Mouse (Mus musculus) skeletal muscle tissue, adult 2 months (tissue): ENCODE measurements around the gene Anapc15.

Source experiments
- DNase-seq: peaks from one replicate; pipeline ENCODE4 v3.0.0-alpha.2; 2012; ENCODE audit warnings: low read depth, low spot score

Anapc15 gene

DNA sequence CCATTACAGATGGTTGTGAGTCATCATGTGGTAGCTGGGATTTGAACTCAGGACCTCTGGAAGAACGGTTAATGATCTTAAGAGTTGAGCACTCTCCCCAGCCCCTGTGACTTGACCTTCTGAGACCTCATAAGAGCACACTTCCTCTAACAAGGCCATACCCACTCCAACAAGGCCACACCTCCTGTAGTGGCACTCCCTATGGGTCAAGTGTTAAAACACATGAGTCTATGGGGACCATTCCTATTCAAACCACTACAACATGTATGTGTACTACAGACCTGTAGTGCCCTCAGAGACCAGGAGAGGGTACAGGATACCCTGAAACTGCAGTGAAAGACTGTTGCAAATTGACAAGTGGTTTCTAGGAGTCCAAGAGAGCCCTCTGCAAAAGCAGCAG, 15.6 kb upstream of the Anapc15 start:
- no peak for DNase-seq

DNA sequence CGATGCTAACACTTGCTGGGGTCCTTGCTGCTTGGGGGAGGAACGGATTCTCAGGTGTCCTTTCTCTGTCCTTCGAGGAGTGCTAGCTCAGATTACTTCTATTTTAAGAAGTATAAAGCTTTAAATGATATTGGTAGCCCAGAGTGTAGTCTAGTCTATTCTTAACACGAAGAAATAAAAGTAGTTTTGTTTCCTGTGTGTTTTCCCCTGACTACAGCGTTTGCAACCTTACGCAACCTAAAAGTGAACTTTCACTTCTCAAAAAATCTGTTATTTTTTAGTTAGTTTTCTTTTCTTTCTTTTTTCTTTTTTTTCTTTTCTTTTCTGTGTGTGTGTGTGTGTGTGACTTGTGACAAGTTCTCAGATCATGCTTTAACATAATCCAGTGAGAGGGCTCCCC, 11.8 kb upstream of the Anapc15 start:
- DNase-seq: no peak

DNA sequence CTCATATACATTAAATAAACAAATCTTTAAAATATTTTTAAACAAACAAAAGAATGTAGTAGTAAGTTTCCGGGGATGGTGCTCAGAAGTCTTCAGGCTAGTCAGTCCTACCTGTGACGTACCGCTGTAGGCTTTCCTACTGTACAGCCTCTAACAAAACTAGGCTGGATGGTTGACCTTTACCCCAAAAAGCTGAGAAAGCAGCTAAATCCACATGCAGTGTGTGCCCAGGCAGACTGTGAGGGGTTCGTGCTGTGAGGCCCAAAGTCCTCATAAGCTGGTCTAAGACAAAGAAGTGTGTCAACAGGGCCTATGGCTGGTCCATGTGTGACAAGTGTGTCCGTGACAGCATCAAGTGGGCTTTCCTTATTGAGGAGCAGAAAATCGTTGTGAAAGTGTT, 10.7 kb upstream of the Anapc15 start:
- no peak for DNase-seq

DNA sequence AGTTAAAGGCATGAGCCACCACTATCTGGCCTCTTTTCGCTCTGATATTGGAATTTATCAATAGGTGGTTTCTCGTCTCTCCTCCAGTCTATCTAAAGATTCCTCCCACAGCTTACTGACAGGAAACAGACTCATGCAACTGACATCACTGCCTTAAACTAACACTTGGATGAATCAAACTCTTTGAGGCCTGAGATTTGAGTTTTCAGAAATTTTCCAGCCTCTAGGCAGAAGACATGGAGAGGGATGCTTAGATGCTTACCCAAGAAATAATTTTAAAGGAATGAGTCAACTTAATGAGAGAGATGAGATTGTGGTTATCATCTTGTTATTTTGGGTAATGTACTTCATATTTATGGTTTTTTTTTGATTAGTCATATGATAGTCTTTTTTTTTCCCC, 9.7 kb upstream of the Anapc15 start:
- DNase-seq: no peak

DNA sequence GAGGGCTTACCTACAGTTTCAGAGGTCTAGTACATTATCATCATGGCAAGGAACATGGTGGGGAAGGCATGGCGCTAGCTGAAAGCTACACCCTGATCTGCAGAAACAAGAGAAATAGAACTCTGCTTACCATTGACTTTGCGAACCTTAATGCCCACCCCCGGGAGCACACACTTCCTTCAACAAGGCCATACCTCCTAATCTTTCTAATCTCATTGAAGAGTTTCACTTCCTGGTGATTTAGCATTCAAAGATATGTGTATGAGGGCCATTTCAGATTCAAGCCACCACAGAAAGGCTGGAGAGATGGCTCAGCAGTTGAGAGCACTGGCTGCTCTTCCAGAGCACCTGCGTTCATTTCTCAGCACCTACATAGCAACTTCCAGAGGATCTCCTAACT, 6.4 kb upstream of the Anapc15 start, which contains the start of gene Folr2:
Folr2 (minus strand) TSS at position 101 of the 400 bp plus-strand sequence.
- DNase-seq: no peak

DNA sequence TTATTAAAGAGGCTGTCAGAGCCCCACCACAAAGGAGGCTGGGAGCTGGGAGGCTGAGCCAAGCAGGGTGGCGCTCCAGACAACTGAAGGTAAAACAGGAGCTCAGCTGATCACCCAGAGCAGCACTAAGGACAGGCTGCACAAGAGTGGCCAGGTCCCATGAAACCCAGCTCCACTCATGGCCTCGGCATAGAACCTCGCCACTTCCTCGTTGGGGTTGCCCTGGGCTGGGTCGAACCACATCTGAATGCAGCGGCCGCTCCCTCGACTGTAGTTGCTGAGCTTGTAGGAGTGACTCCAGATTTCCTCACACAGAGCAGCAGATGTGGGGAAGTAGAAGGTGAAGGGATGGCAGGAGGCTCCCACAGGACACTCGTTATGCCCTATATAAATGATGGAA, 5.2 kb upstream of the Anapc15 start:
- no peak for DNase-seq

DNA sequence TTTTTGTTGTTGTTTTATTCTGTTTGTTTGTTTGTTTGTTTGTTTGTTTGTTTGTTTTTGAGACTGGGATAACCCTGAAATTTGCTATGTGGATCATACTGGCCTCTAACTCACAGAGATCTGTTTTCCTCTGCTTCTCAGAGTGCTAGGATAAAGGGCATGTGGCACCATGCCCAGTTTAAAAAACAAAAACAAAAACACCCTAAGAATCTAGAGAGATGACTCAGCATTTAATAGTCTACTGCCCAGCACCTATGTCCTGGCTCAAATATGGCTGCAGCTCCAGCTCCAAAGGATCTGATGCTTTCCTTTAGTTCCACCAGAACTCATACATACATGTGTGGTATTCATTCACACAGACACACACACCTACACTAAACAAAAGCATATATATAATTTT, 2.5 kb upstream of the Anapc15 start:
- DNase-seq: no peak

DNA sequence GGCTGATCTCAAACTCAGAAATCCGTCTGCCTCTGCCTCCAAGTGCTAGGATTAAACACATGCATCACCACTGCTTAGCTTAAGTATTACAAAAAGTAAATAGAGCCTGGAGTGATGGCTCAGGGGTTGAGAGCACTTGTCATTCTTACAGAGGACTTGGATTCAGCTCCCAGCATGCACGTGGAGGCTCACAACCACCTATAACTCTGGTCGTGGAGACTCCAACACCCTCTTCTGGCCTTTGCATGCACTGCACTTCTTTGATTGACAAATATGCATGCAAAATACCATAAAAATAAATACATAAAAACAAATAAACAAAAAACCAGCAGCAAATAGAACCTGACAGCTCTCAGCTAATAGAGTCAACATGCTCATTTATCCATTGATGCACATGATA, 1.2 kb upstream of the Anapc15 start:
- DNase-seq: no peak

DNA sequence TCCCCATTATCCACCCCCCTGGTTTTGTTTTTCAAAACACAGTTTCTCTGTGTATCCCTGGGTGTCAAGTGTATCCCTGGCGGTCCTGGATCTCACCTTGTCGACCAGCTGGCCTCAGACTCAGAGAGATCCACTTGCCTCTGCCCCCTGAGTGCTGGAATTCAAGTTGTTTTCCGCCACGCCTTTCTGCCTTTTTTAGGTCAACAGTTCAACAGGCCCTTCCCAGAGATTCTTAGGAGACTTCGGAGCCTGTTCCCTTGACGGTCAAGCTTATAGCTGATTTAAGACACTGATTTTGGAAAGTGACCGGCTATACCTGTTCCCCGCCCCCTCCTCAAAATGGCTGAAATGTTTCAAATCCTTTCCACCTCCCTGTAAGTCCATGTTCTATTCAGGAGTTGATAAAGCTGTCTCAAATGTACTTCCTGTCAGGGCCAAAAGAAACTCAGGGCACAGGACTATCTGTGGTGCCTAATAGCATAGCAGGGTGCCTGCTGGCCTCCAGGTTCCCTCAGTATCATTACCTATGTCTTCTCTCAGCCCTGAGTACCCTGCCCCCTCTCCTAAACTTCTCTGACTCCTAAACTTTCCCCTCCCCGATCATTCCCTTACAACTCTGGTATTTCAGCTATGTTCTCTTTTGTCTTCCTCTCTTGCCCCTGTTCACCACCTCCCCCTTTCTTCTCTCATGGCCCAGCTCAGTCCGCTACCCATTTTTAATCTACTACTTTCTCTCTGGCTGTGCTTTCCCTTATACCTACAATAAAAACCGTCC, 3.2 kb downstream of the Anapc15 start:
- DNase-seq: no peak

DNA sequence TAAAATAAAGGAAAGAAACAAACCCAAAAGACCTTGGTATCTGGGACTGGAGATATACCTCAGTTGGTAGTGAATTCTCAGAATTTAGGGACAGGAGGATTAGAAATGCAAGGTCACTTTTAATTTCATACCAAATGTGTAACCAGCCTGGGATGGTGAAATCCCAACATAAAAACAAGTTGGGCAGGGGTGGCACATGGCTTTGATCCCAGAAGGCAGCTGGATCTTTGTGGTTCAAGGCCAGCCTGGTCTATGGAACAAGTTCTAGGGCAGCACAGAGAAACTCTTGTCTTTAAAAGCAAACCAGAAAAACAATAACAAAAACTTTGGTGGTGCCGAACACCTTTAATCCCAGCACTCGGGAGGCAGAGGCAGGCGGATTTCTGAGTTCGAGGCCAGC, 4.0 kb downstream of the Anapc15 start:
- no peak for DNase-seq

DNA sequence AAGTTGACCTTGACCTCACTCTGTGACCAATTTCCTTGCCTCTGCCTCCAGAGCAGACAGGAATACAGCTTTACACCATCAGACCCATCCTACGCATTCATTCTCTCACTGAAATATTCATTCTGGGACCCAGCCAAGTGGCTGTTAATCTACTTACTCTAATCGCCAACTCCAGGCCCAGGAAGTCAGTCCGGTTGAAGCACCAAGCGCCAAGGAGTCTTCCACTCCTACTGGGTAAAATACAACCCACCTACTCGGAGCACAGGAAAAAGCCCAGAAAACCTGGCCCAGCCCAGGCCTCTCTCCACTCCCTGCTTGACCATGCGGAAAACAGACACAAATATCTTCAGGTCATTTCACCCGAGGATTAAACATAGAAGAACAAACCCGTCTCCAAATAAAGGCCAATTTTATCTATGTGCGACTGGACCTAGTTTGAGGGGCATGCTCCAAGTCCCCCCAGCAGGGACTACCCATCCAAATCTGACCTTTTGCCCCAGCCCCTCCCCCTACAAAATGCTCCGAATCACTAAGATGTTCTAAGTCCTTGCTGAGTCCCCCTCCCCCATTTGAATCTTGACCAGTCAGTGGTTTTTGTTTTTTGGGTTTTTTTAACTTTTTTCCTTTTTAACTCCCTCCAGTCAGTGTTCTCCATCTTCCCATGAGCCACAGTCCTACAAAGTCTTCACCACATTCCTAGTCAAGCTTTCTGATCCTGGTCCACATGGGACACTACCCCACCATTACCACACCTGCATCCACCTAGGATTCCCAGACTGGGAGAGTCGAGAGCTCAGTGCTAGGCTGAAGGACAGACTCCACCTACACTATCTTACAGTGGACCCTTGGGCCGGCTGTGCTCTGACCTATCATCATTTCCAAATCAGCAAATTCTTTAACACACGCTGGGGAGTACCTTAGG, 5.0 kb downstream of the Anapc15 start:
- no peak for DNase-seq

DNA sequence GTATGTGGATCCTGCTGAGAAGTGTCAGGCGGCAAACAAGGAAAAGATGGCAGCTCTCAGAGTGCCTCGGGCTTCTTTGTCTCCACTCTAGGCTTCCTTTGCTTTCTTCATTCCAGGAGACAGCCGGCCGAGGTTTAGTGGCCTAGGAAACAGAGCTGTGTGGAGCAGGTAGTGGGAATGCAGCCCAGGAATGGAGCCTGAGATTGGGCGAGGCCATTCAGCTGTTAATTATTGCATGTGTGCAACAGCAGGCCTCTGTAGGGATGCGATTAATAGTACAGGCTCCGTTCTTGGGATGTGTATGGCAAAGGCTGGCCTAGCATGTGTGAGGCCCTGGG, 5.6 kb downstream of the Anapc15 start:
- no peak for DNase-seq

DNA sequence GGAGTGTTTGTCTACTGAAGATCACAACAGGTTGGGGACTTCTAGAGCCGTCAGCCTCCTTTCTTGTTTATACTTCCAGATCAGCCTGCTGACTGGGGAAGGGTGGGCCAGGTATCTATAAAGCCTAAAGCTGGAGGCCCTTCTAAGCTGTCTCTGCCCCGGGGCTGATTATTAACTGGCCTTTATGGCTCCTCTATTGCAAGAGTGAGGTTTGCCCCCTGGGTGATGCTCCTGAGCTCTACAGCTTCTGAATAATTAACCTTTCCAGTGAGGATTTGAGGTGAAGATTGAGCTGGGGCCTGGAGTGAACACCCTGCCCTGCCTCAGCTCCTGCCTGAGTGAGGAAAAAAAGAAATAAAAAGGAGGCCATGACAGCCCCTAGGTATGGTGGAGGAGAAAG, 7.1 kb downstream of the Anapc15 start, which contains the start of gene Folr1:
Folr1 (minus strand) TSS at position 160 of the 400 bp plus-strand sequence.
- no peak for DNase-seq

DNA sequence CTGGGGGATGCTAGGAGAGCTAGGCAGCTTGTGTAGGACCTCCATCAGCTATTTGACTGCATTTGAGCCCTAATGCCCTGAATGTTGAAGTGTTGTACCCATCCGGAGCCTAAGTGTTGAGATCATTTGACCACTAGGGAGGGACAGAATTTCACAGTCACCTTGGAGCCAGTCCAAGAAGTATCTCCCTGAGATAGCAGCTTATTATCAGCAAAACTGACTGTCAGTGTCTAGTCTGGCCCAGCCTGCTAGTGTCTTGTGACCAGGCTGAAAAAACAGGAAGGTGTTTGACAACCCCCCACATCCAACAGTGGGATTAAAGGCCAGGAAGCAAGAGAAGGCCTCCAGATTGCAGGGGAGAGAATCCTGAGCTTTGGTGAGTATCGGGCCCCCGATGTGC, 7.8 kb downstream of the Anapc15 start:
- DNase-seq: no peak

DNA sequence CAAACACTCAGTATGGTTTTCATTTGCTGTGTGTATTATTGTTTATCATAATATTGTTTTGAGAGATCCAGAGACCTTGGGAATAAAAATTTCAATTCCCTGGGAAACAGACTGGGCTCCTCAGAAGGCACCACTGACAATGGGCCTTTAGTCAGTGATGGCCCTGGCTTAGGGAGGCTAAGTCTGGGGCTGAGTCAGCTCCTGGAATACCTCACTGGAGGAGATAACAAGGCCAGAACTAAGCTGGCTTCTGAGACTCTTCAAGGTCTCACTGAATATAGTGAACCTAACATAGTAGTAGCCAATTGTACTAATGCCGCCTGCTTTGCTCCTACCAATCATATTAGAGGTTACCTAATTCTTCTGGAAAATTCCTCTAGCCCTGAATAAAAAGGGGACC, 12.5 kb downstream of the Anapc15 start:
- DNase-seq: no peak

DNA sequence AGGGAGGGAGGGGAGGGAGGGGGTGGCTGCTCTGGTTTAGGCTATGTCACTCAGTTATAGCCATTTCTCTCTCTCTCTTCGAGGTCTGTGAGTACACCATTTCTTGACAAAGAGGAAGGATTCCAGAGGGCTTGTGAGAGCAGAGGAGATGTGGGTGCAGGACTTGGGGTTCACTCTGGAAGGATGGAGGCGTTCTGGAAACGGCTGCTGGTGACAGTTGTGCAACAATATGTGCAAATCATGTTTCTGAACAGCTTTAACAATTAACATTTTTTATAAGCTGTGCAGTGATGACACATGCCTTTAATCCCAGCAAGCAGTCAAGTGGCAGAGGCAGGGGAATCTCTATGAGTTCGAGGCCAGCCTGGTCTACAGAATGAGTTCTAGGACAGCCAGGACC, 17.3 kb downstream of the Anapc15 start:
- DNase-seq: no peak

DNA sequence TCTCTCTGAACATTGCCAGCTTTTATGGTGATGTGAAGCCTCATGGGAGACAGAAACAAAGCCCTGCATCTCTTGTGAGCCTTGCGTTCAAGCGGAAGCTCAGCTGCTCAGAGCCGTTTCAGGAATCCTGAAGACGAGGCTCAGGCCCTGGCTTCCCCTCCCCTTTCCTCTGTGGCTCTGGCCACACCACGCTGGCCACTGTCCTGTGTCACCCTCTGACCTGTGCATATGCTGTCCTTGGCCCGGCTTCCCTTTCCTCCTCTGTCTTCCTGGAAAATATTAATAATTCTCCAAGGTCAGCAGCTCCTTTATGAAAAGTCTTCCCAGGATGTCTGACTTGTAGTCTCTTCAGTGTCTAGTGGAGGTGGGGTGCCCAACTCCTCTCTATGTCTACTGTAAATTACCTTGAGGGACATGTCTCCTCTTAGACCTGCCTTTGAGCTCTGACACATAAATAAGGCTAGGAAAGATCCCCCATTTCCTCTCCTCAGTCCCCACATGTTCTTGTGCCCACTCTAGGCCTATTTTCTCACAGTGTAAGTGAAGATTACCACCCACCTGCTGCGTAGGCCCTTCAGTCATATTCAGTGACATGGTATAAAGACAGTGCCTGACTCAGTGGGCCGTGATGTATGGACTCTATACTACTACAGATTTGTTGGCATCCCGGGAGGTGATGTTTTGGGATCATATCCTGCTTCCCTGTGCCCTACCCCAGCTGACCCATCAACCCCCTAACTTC, 19.1 kb downstream of the Anapc15 start:
- no peak for DNase-seq

DNA sequence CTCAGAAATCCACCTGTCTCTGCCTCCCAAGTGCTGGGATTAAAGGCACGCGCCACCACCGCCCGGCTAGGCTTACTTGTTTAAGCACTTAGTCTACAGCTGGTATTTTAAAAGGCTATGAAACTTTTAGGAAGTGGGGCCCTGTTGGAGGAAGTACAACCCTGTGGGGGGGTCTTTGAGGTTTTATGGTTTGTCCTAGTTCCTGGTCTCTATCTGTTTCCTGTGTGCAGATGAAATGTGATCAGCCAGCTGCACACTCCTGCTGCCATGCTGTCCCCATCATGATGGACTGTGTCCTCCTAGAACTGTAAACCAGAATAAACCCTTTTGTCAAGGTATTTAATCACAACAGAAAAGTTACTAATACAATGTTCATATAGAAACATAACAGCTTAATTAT, 20.6 kb downstream of the Anapc15 start:
- no peak for DNase-seq

DNA sequence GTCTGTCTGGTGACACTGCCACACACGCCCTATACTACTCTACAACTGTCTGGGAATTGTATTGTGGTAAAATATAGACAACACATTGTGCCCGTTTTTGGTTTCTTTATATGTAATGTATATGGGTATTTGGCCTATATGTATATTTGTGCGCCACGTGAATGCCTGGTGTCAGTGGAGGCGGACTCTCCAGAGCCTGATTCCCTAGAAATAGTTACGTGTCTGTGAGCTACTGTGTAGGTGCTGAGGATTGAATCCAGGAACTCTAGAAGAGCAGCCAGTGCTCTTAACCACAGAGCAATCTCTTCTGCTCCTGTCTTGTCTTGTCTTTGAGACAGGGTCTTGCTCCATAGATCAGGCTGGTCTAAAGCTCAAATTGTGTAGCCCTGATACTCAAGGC, 22.8 kb downstream of the Anapc15 start:
- no peak for DNase-seq

DNA sequence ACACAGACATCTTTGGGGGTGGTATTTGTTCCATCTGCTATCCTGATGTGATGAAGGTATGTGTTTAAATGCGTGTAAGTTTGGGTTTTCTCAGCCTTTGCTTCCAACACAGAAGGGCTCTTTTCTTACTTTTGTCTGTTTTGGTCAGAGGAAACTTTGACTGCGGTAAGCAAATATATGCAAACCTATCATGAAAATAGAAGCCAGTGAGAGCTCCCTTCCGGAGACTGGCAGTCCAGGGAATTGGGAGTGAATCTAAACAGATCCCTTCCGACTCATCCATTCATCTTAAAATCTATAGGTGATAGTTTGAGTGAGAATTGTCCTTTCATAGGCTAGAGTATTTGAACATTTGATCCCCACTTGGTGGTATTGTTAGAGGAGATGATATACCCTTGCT, 24.9 kb downstream of the Anapc15 start:
- no peak for DNase-seq

DNA sequence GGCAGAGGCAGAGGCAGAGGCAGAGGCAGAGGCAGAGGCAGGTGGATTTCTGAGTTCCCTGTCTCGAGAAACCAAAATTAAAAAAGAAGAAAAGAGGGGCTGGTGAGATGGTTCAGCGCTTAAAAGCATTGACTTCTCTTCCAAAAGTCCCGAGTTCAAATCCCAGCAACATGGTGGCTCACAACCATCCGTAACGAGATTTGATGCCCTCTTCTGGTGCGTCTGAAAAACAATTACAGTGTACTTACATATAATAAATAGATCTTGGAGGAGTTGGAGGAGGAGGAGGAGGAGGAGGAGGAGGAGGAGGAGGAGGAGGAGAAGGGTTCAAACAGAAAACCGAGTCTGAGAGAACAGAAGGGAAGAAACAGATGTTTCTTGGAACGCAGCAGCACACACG, 32.2 kb downstream of the Anapc15 start:
- DNase-seq: no peak
